Mouse (Mus musculus) olfactory bulb, adult 2 months (tissue): ENCODE data around the gene Tmem116.

ENCODE experiments used
- CTCF ChIP-seq: fragments of 200-500 bp; IDR thresholded peaks from 2 replicates; pipeline ENCODE4 v1.5.1; 2012; ENCODE audit warnings: low read depth, mild to moderate bottlenecking, low read length, moderate library complexity; ENCODE audit not compliant: insufficient read depth
- POLR2A ChIP-seq: fragments of 200-500 bp; IDR thresholded peaks from 2 replicates; pipeline ENCODE4 v1.6.1; 2012; ENCODE audit warnings: mild to moderate bottlenecking, low read depth, low read length, moderate library complexity; ENCODE audit not compliant: insufficient read depth

GRCm38 (mm10) chr5:121566035-121566681, 114.5 kb downstream of the Tmem116 start:
- TF ChIP-seq CTCF = no peak
- no peak for TF ChIP-seq POLR2A
